Mouse (Mus musculus) stomach, postnatal 0 days (tissue): ENCODE measurements around the gene Tysnd1. TPM values are rescaled to one million over a fixed set of nuclear protein-coding genes. Genes with fewer than 3 reads are reported as not detected.
A peak's percentile ranks its signal among the peaks of the same experiment; 100 is the strongest.

Experiments used
- ATAC-seq: fragments of 200-750 bp; cut with Nextera tagmentation; 2 replicates; pipeline ENCODE4 v1.8.0; 2017; ENCODE audit not compliant: low FRiP score, low TSS enrichment
- DNase-seq: peaks from one replicate; pipeline ENCODE4 v3.0.0-alpha.2; 2016; ENCODE audit warnings: low spot score
- H3K27ac ChIP-seq: fragments of 300-500 bp; sonication (generic); replicated peaks from 2 replicates; pipeline ENCODE4 v1.5.1; 2014; ENCODE audit warnings: mild to moderate bottlenecking, control low read depth
- H3K27me3 ChIP-seq: fragments of 300-500 bp; sonication (generic); 2 replicates; pipeline ENCODE4 v1.6.1; 2014; ENCODE audit warnings: low read length; ENCODE audit not compliant: control insufficient read depth, insufficient read depth
- H3K36me3 ChIP-seq: fragments of 300-500 bp; sonication (generic); 2 replicates; pipeline ENCODE4 v1.6.1; 2014; ENCODE audit warnings: low read length, mixed read lengths; ENCODE audit not compliant: control insufficient read depth, insufficient read depth
- H3K4me1 ChIP-seq: fragments of 300-500 bp; sonication (generic); replicated peaks from 2 replicates; pipeline ENCODE4 v1.6.1; 2014; ENCODE audit warnings: antibody characterized with exemption; ENCODE audit not compliant: control insufficient read depth, insufficient read depth
- H3K4me2 ChIP-seq: fragments of 300-500 bp; sonication (generic); replicated peaks from 2 replicates; pipeline ENCODE4 v1.6.1; 2014; ENCODE audit warnings: low read depth, mild to moderate bottlenecking, control low read depth, moderate library complexity
- H3K4me3 ChIP-seq: fragments of 300-500 bp; sonication (generic); 2 replicates; pipeline ENCODE4 v1.5.1; 2014; ENCODE audit warnings: low read depth, low read length, control low read depth
- H3K9ac ChIP-seq: fragments of 300-500 bp; sonication (generic); 2 replicates; pipeline ENCODE4 v1.6.1; 2014; ENCODE audit warnings: mild to moderate bottlenecking, low read length, control low read depth, mixed read lengths
- H3K9me3 ChIP-seq: fragments of 300-500 bp; sonication (generic); 2 replicates; pipeline ENCODE4 v1.6.1; 2016; ENCODE audit warnings: low read length; ENCODE audit not compliant: control insufficient read depth
- CTCF ChIP-seq: IDR thresholded peaks from 2 replicates; pipeline ENCODE4 v1.5.1; 2016; ENCODE audit warnings: antibody characterized with exemption, low read depth, mild to moderate bottlenecking, moderate library complexity
- EP300 ChIP-seq: optimal IDR thresholded peaks from 2 replicates; pipeline ENCODE3; 2016; ENCODE audit warnings: antibody characterized with exemption
- WGBS: fragments of 180-500 bp; shearing (Covaris S2); extraction: QIAGEN DNeasy Blood & Tissue Kit; methylation state at CpG from one replicate; pipeline ENCODE4 v1.1.7; 2014; 5-methylcytosine and 5-hydroxymethylcytosine counted together
- polyA plus RNA-seq: library from polyadenylated mRNA; unstranded; fragments of >200 nt; fragmentation: Nextera tagmentation; extraction: Ambion mirVana; gene quantifications from 2 replicates; pipeline ENCODE4 v1.2.1, GENCODE M21; 2015

The Tysnd1 gene
- polyA plus RNA-seq, 1 experiment from 2014 or later = 18.5 TPM

- no peak for TF ChIP-seq CTCF
- TF ChIP-seq EP300 = no peak
- Histone ChIP-seq H3K27me3 (no peaks in the 10 kb centered on the region), H3K4me1 (no peaks in the 10 kb centered on the region; the same call in 1 of the 2 replicates), H3K9me3 (no peaks in the 10 kb centered on the region), H3K4me2 (peak overlapping the region; percentile 77), H3K9ac (peak overlapping the region; percentile 96), H3K27ac (peak overlapping the region; percentile 93), H3K36me3 (no peaks in the 10 kb centered on the region), H3K4me3 (peak overlapping the region; percentile 91)
- DNase-seq = peak; percentile 17
- WGBS = 29% methylated on average over 9 of the region's 9 CpGs
- 0 out of 2 replicates have a peak, but pooled peaks have one; percentile 3 for ATAC-seq
Observed at GRCm38 (mm10) chr10:61679545-61679944, 15.8 kb upstream of the Tysnd1 start.

- peak within 1 kb of the TSS; percentile 96 for H3K9ac ChIP-seq
- ATAC-seq = peak; percentile 100
- TF ChIP-seq CTCF = no peak
- TF ChIP-seq EP300 = no peak
Observed at GRCm38 (mm10) chr10:61680015-61680913, 15.1 kb upstream of the Tysnd1 start, which contains the start of gene Sar1a. Gene Sar1a, plus strand, starts transcription at chr10:61680299.

GRCm38 (mm10) chr10:61689405-61689804 is 5.9 kb upstream of the Tysnd1 start:
- DNase-seq (no peak), ATAC-seq (no peak)
- Histone ChIP-seq H3K27ac (no peak overlapping the region), H3K36me3 (peaks cover 45% of the 10 kb centered on the region), H3K27me3 (no peaks in the 10 kb centered on the region), H3K9ac (no peak overlapping the region), H3K4me2 (no peak overlapping the region), H3K4me3 (no peak overlapping the region), H3K4me1 (no peaks in the 10 kb centered on the region), H3K9me3 (no peaks in the 10 kb centered on the region)
- TF ChIP-seq CTCF = no peak
- no peak for TF ChIP-seq EP300
- WGBS = 75% methylated on average over 8 of the region's 8 CpGs

More at GRCm38 (mm10) chr10:61680015-61680913, 15.1 kb upstream of the Tysnd1 start, which contains the start of gene Sar1a:
- H3K4me2 ChIP-seq = peak within 1 kb of the TSS; percentile 77
- peak within 1 kb of the TSS; percentile 93 for H3K27ac ChIP-seq
- H3K9me3 ChIP-seq = no peaks in the 10 kb centered on the region
- DNase-seq = peak; percentile 99
- WGBS = under 1% methylated on average over 80 of the region's 84 CpGs
- no peaks in the 10 kb centered on the region; the same call in 1 of the 2 replicates for H3K4me1 ChIP-seq
- no peaks in the 10 kb centered on the region for H3K36me3 ChIP-seq
- peak within 1 kb of the TSS; percentile 91 for H3K4me3 ChIP-seq
- no peaks in the 10 kb centered on the region for H3K27me3 ChIP-seq

GRCm38 (mm10) chr10:61693563-61693962 is 1.8 kb upstream of the Tysnd1 start:
- Histone ChIP-seq H3K9ac (no peak overlapping the region), H3K9me3 (no peaks in the 10 kb centered on the region), H3K36me3 (peaks cover 34% of the 10 kb centered on the region), H3K27me3 (no peaks in the 10 kb centered on the region), H3K27ac (no peak overlapping the region), H3K4me3 (no peak overlapping the region), H3K4me2 (no peak overlapping the region), H3K4me1 (peaks cover 5% of the 10 kb centered on the region; the same call in 1 of the 2 replicates)
- ATAC-seq (no peak), DNase-seq (no peak)
- TF ChIP-seq EP300 = no peak
- no peak for TF ChIP-seq CTCF
- 70% methylated on average over 4 of the region's 4 CpGs for WGBS

- WGBS = under 1% methylated on average over 85 of the region's 111 CpGs
- Histone ChIP-seq H3K27me3 (no peaks in the 10 kb centered on the region), H3K4me3 (peak overlapping the region; percentile 97), H3K36me3 (peaks cover 15% of the 10 kb centered on the region), H3K9me3 (no peaks in the 10 kb centered on the region), H3K27ac (peak overlapping the region; percentile 40), H3K4me1 (peaks cover 5% of the 10 kb centered on the region; the same call in 1 of the 2 replicates), H3K4me2 (peak overlapping the region; percentile 99), H3K9ac (peak overlapping the region; percentile 88)
- DNase-seq (peak; percentile 41), ATAC-seq (no peak; the same call in 1 of the 2 replicates)
- TF ChIP-seq EP300 = no peak
- no peak for TF ChIP-seq CTCF
Observed at GRCm38 (mm10) chr10:61695703-61696559, 617 bp downstream of the Tysnd1 start.
